Mouse (Mus musculus) G1E (cell line): Measurements from ENCODE around the gene Mrps27. TPM values are rescaled to one million over a fixed set of nuclear protein-coding genes. Genes with fewer than 3 reads are reported as not detected.
"Not testable (repeated sequence)": the region's sequence is repeated elsewhere in the genome, so short reads cannot be mapped to it uniquely, and the experiment has no call there.

Experiments
- ATAC-seq: 2 replicates; pipeline ENCODE4 v1.8.0; 2016; ENCODE audit warnings: mild to moderate bottlenecking; ENCODE audit not compliant: insufficient number of reproducible peaks, poor library complexity, low FRiP score, severe bottlenecking; ENCODE audit errors: extremely low read depth
- DNase-seq: peaks from one replicate; pipeline ENCODE4 v3.0.0; 2012; ENCODE audit warnings: low spot score
- H3K27me3 ChIP-seq: 2 replicates; pipeline ENCODE4 v1.6.1; 2012; ENCODE audit warnings: mild to moderate bottlenecking, low read length, inconsistent platforms; ENCODE audit not compliant: insufficient read depth
- H3K36me3 ChIP-seq: replicated peaks from 2 replicates; pipeline ENCODE3; 2012; ENCODE audit warnings: mild to moderate bottlenecking, inconsistent platforms
- H3K4me1 ChIP-seq: 2 replicates; pipeline ENCODE4 v1.6.1; 2012; ENCODE audit warnings: low read depth, low read length, inconsistent platforms, mixed read lengths; ENCODE audit not compliant: insufficient read depth
- H3K4me3 ChIP-seq: 2 replicates; pipeline ENCODE4 v1.5.1; 2012; ENCODE audit warnings: low read depth, mild to moderate bottlenecking, inconsistent platforms, low read length, moderate library complexity, mixed read lengths
- H3K9me3 ChIP-seq: replicated peaks from 2 replicates; pipeline ENCODE4 v1.6.1; 2012; ENCODE audit warnings: inconsistent platforms
- CTCF ChIP-seq: IDR thresholded peaks from 2 replicates; pipeline ENCODE4 v1.5.1; 2012; ENCODE audit warnings: low read depth, low read length, inconsistent platforms, mixed read lengths
- GATA1 ChIP-seq: IDR thresholded peaks from 2 replicates; pipeline ENCODE4 v1.6.1; 2012; ENCODE audit warnings: borderline replicate concordance, low read length, inconsistent platforms, mixed read lengths
- GATA2 ChIP-seq: IDR thresholded peaks from 2 replicates; pipeline ENCODE4 v1.6.1; 2012; ENCODE audit warnings: low read depth, low read length, inconsistent platforms, borderline replicate concordance
- POLR2AphosphoS5 ChIP-seq: IDR thresholded peaks from 2 replicates; pipeline ENCODE4 v1.6.1; 2012; ENCODE audit warnings: low read depth, low read length, inconsistent platforms; ENCODE audit not compliant: insufficient replicate concordance
- TAL1 ChIP-seq: conservative IDR thresholded peaks from 2 replicates; pipeline ENCODE4 v1.6.1; 2012; ENCODE audit warnings: low read depth, low read length, inconsistent platforms, mixed read lengths
- polyA plus RNA-seq: library from polyadenylated mRNA; stranded (reverse); fragments of >175 nt; gene quantifications from 2 replicates; pipeline ENCODE4 v1.2.3, GENCODE M21; 2012
- total RNA-seq, 2 experiments: library from RNA; stranded (forward) in 1 of 2; stranded (reverse) in 1 of 2; fragments of 200-1000 nt in 1 of 2; fragments of >200 nt in 1 of 2; fragmentation: Nextera tagmentation in 1 of 2; gene quantifications; 2 replicates each; pipeline ENCODE4 v1.2.3; 2014 to 2017

Mrps27 gene
- total and polyA plus RNA-seq, 3 experiments: 14.5 to 26.1 (median 18.4) TPM

DNA sequence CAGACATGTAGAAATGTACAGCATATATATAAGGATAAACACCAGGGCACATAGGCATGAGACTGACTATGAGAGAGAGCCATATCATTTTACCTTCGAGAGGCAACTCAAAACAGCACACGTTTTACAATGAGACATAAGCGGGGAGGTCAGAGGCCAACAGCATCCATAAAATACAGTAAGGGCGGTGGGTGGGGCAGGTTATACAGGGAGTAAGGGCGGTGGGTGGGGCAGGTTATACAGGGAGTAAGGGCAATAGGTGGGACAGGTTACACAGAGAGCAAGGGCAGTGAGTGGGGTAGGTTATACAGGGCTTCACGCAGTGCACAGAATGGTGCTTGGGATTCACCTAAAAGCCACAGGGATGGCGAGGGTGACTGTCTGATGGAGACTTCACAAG lies 24.1 kb upstream of the Mrps27 start:
- Histone ChIP-seq H3K27me3 (0 out of 2 replicates have a peak, but pooled peaks cover 4% of the 10 kb centered on the region), H3K36me3 (peaks cover 67% of the 10 kb centered on the region), H3K4me1 (no peaks in the 10 kb centered on the region), H3K9me3 (no peaks in the 10 kb centered on the region), H3K4me3 (no peak overlapping the region)
- TF ChIP-seq TAL1 (no peak), GATA1 (no peak), POLR2AphosphoS5 (no peak), CTCF (no peak), GATA2 (no peak)
- ATAC-seq (no peak), DNase-seq (no peak)

DNA sequence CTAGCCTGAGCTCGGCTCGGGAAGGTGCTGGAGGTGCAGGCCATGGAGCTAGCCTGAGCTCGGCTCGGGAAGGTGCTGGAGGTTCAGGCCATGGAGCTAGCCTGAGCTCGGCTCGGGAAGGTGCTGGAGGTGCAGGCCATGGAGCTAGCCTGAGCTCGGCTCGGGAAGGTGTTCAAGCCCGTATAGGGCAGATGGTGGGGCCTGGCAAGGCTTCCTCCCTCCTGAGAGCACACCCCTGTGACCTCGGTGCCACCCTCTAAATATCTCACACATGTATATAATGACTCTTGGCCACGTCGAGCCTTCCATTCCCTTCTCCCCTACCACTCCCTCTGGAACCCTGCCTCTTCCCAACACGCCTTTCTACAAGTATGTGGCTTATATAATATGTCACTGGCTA lies 21.7 kb upstream of the Mrps27 start:
- H3K4me1 ChIP-seq, H3K4me3 ChIP-seq, ATAC-seq, H3K27me3 ChIP-seq, DNase-seq, H3K9me3 ChIP-seq: not testable (repeated sequence)
- peaks cover 91% of the 10 kb centered on the region for H3K36me3 ChIP-seq

GRCm38 (mm10) chr13:99323632-99324336 lies 20.8 kb upstream of the Mrps27 start:
- no peak for DNase-seq
- Histone ChIP-seq H3K36me3 (peaks cover 94% of the 10 kb centered on the region), H3K27me3 (no peaks in the 10 kb centered on the region), H3K9me3 (no peaks in the 10 kb centered on the region), H3K4me3 (no peak overlapping the region), H3K4me1 (no peaks in the 10 kb centered on the region)
- no peak for TF ChIP-seq GATA2
- ATAC-seq: no peak

- not testable (repeated sequence) for H3K4me3 ChIP-seq, H3K27me3 ChIP-seq, H3K9me3 ChIP-seq, ATAC-seq, DNase-seq, H3K4me1 ChIP-seq
- H3K36me3 ChIP-seq: peaks cover 95% of the 10 kb centered on the region
These were observed 20.3 kb upstream of the Mrps27 start for GRCm38 (mm10) chr13:99324337-99324685.

GRCm38 (mm10) chr13:99331255-99331654 lies 13.3 kb upstream of the Mrps27 start:
- Histone ChIP-seq H3K4me3 (no peak overlapping the region), H3K4me1 (no peaks in the 10 kb centered on the region), H3K27me3 (no peaks in the 10 kb centered on the region), H3K9me3 (no peaks in the 10 kb centered on the region), H3K36me3 (peaks cover 90% of the 10 kb centered on the region)
- ATAC-seq (no peak), DNase-seq (no peak)
- TF ChIP-seq POLR2AphosphoS5 (no peak), GATA1 (no peak), GATA2 (no peak), CTCF (no peak), TAL1 (no peak)

- no peak overlapping the region for H3K4me3 ChIP-seq
- H3K9me3 ChIP-seq: no peaks in the 10 kb centered on the region
- H3K36me3 ChIP-seq: peaks cover 93% of the 10 kb centered on the region
- peaks cover 4% of the 10 kb centered on the region; the same call in 1 of the 2 replicates for H3K4me1 ChIP-seq
- DNase-seq (no peak), ATAC-seq (no peak)
- TF ChIP-seq CTCF: no peak
- TF ChIP-seq POLR2AphosphoS5: no peak
- no peak for TF ChIP-seq TAL1
- TF ChIP-seq GATA2: no peak
- no peak for TF ChIP-seq GATA1
- H3K27me3 ChIP-seq: no peaks in the 10 kb centered on the region
These were observed 7.1 kb upstream of the Mrps27 start for GRCm38 (mm10) chr13:99337510-99337909.

GRCm38 (mm10) chr13:99341504-99341903 lies 3.1 kb upstream of the Mrps27 start:
- no peaks in the 10 kb centered on the region for H3K9me3 ChIP-seq
- no peak for DNase-seq
- H3K4me1 ChIP-seq: peaks cover 22% of the 10 kb centered on the region
- H3K27me3 ChIP-seq: no peaks in the 10 kb centered on the region
- TF ChIP-seq TAL1: no peak
- no peak for TF ChIP-seq GATA1
- TF ChIP-seq CTCF: no peak
- TF ChIP-seq POLR2AphosphoS5: no peak
- TF ChIP-seq GATA2: no peak
- ATAC-seq: no peak
- H3K4me3 ChIP-seq: no peak overlapping the region
- H3K36me3 ChIP-seq: peaks cover 68% of the 10 kb centered on the region
